Mouse (Mus musculus) heart, adult 9 months (tissue): ENCODE results near the gene Gm9844.
"Not testable (repeated sequence)": the region's sequence is repeated elsewhere in the genome, so short reads cannot be mapped to it uniquely, and the experiment has no call there.

Experiments
- DNase-seq, 2 experiments: peaks; one replicate each; pipeline ENCODE4 v3.0.0; 2022; ENCODE audit warnings: low spot score in 2 of 2

The Gm9844 gene

DNA sequence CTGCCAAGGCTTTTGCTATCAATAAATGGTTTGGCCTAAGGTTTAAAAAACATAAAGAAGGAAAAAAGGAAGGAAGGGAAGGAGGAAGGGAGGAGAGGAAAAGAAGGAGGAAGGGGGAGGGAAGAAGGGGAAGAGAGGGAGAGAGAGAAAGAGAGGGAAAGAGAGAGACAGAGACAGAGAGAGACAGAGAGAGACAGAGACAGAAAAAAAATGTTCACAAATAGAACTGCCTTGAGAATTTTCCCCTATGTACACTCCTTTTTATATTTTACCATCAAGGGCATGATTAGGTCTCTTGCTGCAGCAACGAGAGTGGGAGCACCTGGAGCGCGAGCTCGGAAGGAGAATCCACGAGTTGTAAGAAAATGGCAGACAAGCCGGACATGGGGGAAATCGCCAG lies at the start of gene Gm9844:
Gene Gm9844, plus strand, starts transcription at position 301 of the 400 bp plus-strand sequence.
- no peak for DNase-seq

DNA sequence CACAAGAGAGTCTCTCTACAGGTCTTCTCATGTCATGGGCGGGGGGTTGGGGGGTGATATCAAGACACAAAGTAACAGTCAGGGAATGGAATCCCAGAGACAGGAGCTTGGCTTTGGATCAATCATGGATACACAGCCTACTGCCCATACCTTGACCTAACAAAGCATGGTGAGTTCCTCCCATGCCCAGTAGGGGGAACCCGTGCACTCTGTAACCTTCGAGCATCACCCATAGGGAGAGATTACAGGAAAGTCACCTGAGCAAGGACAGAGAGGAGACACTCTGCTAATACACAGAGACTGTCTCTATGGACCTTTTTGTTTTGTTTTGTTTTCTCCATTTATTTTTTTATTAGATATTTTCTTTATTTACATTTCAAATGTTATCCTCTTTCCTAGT lies 44.5 kb upstream of the Gm9844 start:
- peak; percentile 26 to 38 for DNase-seq

DNA sequence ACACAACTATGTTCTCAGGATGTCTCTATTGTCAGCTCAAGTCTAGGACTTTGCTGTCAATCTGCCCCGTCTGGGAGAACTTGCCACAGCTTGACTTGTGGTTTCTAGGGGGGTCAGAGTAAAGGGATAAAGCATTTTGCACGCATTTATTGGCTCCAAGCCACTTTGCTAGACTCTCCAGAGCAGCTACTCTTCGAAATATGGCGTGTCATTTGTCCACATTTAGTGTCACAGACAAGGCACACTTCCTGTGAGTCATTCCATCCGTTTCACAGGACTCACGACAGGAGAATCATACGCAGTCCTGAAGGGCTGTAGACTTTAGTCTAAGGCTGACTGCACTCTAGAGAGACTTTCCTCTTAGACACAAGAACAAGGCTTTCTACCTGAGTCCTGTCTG lies 37.6 kb upstream of the Gm9844 start:
- no peak for DNase-seq

DNA sequence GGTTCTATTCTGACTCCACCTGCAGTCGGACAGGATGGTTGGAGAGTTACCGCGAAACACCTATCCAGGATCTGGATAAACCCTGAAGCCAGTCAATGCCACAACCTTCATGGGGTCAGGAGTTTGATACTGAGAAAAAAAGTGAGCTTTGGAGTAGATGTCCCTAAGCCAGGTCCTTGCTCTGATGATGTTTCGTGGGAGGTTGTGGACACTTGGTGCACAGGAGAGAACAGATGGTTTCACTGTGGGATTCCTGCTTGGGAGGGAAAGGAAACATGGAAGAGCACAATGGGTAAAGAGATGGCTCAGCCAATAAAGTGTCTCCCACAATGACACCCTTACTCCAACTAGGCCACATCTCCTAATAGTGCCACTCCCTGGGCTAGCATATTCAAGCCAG lies 34.8 kb upstream of the Gm9844 start:
- no peak for DNase-seq

DNA sequence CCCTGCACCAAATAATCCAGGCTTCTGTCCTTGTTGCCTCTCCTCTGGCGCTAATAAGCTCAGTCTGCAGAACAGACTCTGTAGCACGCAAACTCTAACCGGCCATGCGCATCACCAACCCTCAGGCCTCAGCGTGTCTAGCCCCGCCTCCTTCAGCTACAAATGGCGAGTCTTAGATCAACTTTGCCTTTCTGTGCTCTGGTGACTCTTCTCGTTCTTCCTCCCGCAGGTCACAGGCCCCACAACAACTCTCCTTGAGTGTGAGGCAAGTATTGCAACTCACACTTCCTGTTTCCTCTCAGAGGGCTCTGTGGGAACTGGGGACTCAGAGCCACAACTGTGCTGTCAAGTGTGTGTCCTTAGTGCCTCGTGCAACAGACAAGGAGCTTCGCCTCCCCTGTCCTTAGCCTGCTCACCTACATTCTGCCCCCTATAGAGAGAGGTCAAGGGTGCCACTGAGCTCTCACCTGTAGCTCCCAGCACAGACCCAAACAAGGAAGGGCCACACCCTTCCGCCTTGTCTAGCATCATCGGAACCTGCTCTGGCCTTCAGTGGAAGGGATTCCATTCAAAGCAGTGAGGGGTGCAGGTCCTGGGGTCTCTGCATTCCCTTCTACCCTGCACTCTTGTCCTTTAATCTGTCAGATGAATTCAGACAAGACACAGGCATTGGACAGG lies 23.1 kb upstream of the Gm9844 start:
- DNase-seq = not testable (repeated sequence)

DNA sequence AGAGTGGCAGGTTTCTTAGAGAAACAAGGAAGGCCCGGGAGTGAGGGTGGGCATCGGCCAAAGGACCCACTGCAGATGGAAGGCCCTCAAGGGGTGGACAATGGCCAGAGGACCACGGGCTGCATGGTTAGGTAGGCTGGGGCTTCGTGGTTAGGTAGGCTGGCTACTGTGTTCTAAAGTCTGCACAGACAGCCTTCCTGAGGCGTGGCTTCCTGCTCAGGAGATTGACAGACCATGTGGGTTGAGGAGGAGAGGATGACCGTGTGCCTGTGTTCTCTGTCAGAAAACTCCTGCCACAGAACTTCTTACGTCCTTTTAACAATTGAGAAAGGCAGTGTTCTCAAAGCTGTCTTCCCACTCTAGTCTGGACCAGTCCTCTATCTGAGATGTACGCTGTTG lies 22.6 kb upstream of the Gm9844 start:
- DNase-seq = no peak

DNA sequence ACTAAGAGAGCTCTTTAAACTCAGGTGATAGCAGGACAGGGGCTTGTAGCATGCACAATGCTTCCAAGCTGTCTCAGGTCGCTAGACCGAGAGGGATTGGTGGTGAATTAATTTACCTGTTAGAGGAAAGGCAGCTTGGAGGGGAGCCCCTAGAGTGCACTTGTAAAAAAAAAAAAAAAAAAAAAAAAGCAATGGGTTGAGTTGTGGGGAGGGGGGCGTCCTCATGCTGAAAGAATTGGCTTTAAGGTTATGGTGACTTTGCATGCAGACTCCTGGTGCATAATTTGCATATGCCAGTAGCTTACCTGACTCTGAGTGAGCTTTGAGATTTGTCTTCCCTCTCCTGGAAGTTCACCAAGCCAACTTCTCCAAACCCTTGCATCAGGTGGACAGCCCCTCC lies 21.7 kb upstream of the Gm9844 start:
- DNase-seq = no peak

DNA sequence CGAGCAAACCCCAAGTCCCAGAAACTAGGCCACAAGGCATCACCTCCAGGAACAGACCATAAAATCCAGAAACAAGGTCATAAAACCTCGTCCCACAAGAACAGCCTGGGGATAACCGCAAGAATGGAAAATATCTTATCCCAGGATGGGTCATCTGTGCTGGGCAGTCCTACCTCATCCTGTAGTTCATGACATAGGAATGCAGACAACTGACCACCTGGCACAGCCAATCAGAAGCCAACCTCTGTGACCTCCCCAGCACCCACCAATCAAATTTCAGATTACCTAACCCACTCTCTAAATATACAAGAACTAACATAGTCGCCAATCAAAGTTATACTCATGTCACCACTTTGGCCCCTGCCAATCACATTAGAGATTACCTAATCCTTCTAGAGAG lies 21.0 kb upstream of the Gm9844 start:
- no peak for DNase-seq

DNA sequence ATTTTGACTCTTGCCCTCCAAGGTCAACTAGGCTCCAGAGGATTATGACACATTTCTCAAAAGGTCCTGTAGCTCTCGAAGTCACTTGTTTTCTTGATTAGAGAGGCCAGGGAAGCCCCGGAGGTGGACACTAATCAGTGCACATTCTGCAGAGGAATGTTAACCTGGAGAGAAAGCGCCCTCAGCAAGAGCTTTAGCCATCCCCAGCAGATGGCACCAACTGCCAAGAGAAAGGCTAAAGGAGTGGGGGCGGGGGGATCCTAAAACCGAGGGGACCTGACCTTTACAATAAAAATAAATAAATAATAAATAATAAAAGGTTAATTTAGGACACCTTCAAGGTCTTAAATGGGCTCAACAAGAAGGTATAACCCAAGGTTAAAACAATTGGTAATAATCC lies 17.9 kb upstream of the Gm9844 start:
- no peak for DNase-seq

DNA sequence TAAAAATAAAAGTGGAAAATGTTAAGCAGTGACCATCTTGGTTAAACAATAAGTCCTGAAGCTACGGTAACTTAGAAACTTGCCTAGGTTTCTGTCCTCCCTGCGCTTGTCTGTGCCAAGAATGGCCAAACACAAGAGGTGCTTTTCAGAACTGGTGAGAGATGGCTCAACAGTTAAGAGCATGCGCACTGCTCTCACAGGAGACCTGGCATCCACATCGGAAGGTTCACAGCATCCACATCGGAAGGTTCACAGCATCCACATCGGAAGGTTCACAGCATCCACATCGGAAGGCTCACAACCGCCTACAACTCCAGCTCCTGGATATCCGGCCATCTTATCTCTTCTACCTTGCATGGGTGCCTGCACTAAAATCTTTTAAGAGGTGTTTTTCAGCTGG lies 16.8 kb upstream of the Gm9844 start:
- DNase-seq = no peak

DNA sequence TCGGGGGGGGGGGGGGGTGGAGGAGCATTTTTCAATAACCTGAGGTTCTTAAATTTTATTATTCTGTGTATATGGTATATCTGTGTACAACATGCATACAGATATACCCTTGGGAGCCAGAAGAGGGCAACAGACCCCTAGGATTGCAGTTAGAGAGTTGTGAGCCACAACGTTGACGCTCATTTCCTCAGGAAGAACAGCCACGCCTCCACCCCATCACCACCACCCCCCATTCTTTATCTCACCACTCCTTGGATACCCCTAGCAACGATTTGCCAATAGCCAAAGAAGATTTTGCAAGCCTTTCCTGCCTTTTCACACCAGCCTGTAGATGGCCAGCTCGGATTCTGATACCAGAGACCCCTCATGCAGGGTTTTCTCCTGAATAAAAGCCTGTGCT lies 16.3 kb upstream of the Gm9844 start:
- no peak for DNase-seq

DNA sequence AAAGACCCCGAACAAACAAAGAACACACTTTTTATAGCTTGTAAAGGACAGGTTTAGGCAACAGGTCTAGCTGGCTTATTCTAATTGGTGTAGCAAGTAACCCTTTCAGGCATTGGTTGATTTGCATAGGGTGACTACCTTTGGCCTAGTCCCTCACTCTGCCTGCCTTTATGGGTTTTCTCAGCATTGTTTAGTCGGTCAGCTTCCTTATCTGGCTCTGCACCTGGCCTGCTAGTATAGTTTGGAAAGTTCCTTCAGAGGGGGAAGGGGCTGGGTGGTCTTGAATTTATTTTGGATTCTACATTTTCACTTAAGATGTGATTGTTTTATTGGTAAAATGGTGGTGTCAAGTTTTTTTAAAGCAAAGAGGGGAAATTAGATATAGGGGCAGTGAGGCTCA lies 15.4 kb upstream of the Gm9844 start:
- DNase-seq = not testable (repeated sequence)

DNA sequence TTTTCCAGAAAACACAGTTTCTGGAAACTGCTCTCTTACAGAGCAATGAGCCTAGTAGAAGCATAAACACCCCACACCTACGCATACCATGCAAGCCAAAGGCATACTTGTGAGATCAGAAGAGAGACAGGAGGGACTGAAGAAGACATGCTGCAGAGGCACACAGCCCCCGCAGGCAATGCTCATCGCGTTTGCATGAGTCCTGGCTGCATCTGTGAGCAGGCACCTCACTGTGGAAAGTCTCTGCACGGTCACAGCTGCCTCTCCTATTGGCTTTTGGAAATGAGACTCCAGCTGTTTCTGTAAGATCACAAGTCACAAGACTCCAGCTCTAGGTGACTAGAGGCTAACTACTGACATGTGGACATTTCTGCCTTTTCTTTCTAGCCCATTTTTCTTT lies 11.9 kb upstream of the Gm9844 start:
- no peak for DNase-seq

DNA sequence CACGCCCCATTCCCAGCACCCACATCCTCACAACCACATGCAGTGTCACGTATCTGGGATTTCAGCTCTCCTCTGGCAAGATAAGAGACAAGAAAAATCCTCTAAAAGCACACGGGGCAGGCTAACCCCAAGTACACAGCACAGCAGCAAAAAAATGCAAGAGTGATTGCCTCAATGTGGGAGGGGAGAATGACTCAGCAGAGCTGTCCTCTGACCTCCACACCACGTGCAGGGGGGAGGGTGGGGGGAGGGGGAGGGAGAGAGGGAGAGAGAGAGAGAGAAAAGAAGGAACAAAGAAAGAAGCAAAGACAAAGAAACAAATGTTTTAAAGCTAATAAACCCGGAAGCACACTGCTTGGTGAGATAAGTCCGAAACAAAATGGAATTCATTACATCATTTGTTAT lies 11.1 kb upstream of the Gm9844 start:
- DNase-seq = peak in 1 of 2 experiments; percentile 8

DNA sequence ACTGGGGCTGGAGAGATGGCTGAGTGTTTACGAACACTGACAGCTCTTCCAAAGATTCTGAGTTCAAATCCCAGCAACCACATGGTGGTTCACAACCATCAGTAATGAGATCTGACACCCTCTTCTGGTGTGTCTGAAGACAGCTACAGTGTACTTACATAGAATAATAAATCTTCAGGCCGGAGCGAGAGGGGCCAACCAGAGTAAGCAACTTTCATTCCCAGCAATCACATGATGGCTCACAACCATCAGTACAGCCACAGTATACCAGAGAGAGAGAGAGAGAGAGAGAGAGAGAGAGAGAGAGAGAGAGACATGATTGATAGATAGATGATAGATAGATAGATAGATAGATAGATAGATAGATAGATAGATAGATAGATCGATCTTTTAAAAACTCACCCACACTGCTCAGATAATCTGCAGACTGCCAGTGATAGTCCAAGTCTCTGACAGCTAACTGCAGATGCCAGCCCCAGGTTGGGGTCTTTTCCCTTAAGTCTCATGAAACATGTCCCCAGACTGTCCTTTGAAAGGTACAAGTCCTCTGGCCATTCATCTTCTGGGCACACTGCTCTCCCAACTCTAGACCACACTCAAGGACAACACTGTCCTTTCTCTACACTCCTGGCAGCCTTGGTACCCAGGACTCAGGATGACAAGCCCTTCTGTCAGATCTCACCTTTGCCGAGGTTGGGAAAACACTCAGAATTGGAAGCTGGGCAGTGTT lies 10.3 kb upstream of the Gm9844 start:
- DNase-seq = no peak

DNA sequence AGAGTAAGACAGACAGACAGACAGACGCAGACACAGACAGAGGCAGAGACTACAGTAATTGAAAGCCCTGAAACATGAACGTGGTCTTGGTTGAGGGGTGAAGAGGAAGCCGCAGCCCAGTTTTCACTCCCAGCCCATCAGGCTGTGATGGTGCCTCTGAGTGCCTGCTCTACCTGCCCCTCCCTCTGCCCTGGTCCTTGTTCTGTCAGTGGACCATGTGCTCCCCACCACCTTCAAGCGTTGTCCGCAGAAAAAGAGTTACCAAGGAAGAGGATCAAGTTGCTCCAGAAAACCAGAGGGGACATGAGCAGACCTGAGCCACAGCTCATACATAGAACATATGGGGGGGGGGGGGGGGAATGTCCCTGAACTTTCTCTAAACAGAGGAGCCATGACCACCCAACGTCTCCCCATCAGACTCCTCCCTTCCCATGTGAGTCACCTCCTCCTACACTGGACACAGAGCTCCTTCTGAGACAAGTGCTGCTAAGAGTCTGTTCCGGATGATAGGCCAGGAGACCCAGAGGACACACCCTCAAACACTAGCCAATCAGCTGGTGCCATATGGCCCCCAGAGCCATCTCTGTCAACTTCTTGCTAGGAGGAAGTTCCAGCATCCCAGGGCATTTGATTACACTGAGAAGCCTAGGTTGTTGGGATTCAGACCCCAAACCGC lies 9.3 kb upstream of the Gm9844 start:
- DNase-seq = no peak

DNA sequence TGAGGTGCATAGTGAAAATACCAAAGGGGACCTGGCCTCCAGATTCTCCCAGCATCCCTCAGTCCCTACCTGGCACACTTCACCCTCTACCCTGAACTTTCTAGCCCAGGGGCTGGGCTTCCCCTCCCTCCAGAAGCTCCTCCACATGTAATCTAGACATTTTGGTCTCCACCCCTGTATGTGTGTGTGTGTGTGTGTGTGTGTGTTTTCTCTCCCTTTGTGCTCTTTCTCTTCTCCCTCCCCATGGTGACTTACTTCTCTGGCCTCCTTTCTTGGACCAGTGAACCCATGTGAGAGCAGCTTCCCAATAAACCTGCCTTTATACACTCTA lies 8.8 kb upstream of the Gm9844 start:
- DNase-seq = no peak

DNA sequence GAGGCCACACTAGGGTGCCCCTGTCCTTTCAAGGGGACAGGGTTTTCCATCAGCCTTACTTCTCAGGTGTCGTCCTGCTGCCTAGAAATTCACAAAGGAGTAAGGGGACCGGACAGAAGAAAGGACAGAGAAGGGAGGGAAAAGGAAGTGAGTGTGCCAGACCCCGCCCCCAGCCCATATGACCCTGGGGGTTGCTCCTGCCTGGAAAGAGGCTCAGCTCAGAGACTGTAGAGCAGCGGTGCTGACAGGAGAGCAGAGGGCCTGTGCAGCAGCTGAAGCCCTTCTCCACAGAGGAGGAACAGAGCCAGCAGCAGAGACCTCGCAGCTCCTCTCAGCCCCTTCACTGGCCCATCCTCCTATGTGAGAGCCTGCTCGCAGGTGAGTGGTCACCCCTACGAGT lies 8.3 kb upstream of the Gm9844 start:
- no peak for DNase-seq

DNA sequence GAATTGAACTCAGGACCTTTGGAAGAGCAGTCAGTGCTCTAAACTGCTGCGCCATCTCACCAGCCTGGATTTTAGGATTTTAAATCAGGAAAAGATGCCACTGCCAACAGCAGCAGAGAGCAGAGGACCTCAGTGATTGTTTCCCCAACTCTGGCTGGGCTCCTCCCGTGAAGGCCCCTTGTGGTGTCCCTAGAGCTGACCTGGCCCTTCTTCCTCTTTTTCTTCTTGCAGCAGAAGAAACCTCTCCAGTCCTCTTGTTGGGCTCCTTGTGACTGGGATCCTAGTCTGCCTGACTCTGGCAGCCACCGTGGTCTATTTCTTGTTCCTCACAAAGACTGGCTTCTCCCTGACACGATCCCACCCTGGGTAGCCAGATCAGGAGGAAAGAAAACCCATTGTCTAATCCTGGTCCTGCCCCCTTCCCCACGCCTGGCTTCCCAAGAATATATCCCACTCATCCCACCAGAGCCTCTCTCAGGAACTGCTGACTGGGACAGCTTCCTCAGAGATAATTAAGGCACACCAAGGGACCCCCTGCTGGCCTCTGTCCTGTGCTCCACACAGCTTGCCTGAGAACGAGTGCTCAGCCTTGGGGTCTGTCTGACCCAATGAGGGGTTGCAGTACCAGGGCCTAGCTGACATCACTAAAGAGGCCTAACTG lies 5.4 kb upstream of the Gm9844 start:
- no peak for DNase-seq

DNA sequence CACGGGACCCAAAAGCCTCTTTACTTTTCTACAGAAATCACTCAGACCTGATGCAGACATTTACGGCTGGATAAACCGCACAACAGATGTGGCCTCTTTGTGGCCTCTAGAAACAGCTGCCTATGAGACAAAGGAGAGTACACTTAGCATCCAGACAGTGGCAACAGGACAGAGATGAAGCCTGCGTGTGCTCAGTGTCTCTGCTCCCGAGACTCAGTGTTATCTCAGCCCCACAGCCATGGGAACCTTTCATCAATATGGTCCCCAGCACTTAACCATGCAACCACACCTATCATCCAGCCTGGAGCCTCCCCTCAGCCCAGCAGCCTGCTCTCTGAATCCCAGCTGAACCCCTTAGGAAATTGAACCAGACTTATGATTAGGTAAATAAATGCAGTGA lies 2.8 kb upstream of the Gm9844 start:
- DNase-seq = no peak

DNA sequence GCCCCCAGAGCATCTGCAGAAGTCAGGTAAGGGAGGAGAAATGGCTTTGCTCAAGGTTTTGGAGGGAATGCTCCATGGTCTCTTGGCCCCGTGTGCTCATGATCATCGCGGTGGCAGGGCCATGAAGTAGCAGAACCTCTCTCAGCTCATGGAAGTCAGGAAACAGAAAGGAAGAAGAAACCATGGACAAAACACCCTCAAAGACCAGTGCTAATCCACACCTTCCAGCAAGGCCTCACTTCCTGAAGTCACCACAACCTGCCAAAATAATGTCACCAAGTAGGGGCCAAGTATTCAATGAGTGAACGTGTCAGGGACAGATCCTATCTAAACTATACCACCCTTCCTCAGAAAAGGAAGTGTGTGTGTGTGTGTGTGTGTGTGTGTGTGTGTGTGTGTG lies 840 bp downstream of the Gm9844 start:
- DNase-seq = no peak

DNA sequence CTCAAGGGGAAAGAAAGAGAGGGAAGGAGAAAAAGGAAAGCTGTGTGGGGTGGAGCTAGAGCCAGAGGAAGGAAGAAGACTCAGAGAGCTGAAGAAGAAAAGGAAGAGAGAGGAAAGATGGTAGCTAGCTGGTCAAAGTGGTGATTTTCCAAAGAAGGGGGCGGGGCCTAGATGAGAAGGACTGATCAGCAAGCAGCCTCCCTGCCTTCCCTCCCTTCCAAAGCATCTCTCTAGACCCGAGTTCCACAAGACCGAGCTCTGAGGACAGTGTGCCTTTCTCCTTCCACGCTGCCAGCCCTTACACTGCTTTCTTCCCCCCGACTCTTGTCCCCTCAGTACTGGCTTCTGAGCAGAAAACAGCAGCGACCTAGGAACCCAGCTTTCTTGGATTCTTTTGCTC lies 2.1 kb downstream of the Gm9844 start:
- DNase-seq = no peak

DNA sequence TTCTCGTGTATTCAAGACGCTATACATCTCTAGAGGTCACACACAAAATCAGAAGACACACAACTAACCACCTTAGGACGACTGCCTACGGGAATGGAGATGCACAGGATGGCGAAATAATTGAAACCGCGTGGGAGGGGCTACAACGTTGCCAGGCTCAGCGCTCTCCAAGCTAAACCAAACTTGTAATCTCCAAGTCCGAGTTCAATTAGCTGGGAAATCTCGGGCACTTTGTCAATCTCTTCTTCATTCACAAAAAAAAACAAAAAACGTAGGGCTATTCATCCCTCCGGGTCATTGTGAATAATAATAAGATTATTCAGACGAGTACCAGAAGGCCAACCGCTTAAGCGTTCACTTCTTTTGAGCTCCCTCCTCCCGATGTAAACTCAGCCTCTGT lies 7.1 kb downstream of the Gm9844 start:
- DNase-seq = no peak
